Mouse (Mus musculus) hindbrain, embryonic 16.5 days (tissue): Measurements from ENCODE around the gene Nup214. TPM values are rescaled to one million over a fixed set of nuclear protein-coding genes. Genes with fewer than 3 reads are reported as not detected.
A peak's percentile ranks its signal among the peaks of the same experiment; 100 is the strongest.

Experiments
- ATAC-seq: fragments of 200-750 bp; cut with Nextera tagmentation; 2 replicates; pipeline ENCODE4 v1.8.0; 2017; ENCODE audit warnings: moderate TSS enrichment, moderate library complexity
- H3K27ac ChIP-seq: fragments of 300-500 bp; sonication (generic); 2 replicates; pipeline ENCODE4 v1.5.1; 2014; ENCODE audit warnings: low read depth, mild to moderate bottlenecking, control low read depth, low read length, moderate library complexity
- H3K27me3 ChIP-seq: fragments of 300-500 bp; sonication (generic); replicated peaks from 2 replicates; pipeline ENCODE4 v1.6.1; 2014; ENCODE audit warnings: low read length; ENCODE audit not compliant: control insufficient read depth, insufficient read depth
- H3K36me3 ChIP-seq: fragments of 300-500 bp; sonication (generic); 2 replicates; pipeline ENCODE4 v1.6.1; 2014; ENCODE audit warnings: mild to moderate bottlenecking, low read length, moderate library complexity, mixed read lengths; ENCODE audit not compliant: control insufficient read depth, insufficient read depth
- H3K4me1 ChIP-seq: fragments of 300-500 bp; sonication (generic); 2 replicates; pipeline ENCODE4 v1.6.1; 2014; ENCODE audit warnings: low read depth, low read length; ENCODE audit not compliant: control insufficient read depth, insufficient read depth
- H3K4me2 ChIP-seq: fragments of 300-500 bp; sonication (generic); 2 replicates; pipeline ENCODE4 v1.6.1; 2014; ENCODE audit warnings: mild to moderate bottlenecking, low read length, control low read depth, moderate library complexity
- H3K4me3 ChIP-seq: fragments of 300-500 bp; sonication (generic); 2 replicates; pipeline ENCODE4 v1.5.1; 2014; ENCODE audit warnings: mild to moderate bottlenecking, low read length, control low read depth, moderate library complexity
- H3K9ac ChIP-seq: fragments of 300-500 bp; sonication (generic); 2 replicates; pipeline ENCODE4 v1.6.1; 2014; ENCODE audit warnings: low read depth, mild to moderate bottlenecking, control low read depth, low read length, moderate library complexity
- H3K9me3 ChIP-seq: fragments of 300-500 bp; sonication (generic); 2 replicates; pipeline ENCODE4 v1.6.1; 2014; ENCODE audit warnings: mild to moderate bottlenecking, low read length, moderate library complexity; ENCODE audit not compliant: control insufficient read depth
- WGBS: fragments of 180-500 bp; shearing (Covaris S2); extraction: QIAGEN DNeasy Blood & Tissue Kit; methylation state at CpG from one replicate; pipeline ENCODE4 v1.1.7; 2014; 5-methylcytosine and 5-hydroxymethylcytosine counted together
- polyA plus RNA-seq: library from polyadenylated mRNA; unstranded; fragments of >200 nt; fragmentation: Nextera tagmentation; extraction: Ambion mirVana; gene quantifications from 2 replicates; pipeline ENCODE4 v1.2.1, GENCODE M21; 2015

Nup214 gene
- polyA plus RNA-seq, 1 experiment from 2014 or later: 54.7 TPM

DNA sequence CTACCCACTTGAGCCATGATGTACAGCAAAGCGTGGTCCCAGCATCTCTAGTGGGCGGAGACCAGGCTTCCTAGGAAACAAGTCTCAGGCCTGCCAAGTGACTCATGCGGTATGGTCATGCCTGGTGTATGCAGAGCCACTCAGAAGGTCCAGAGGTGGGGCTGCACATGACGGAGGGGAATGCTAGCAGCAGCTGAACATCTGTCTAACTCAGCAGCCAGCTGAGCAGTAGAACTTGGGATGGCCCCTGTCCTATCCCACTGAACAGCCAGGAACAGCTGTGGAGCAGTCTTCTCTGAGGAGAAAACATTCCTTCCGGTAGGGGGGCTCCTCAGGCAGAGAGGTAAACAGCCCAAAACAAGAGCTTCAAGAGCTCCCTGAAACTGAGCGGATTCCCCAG is 25.8 kb upstream of the Nup214 start:
- no peaks in the 10 kb centered on the region for H3K9me3 ChIP-seq
- no peak overlapping the region for H3K9ac ChIP-seq
- no peaks in the 10 kb centered on the region for H3K27me3 ChIP-seq
- H3K4me1 ChIP-seq: peaks cover 14% of the 10 kb centered on the region
- H3K4me2 ChIP-seq: no peak overlapping the region
- H3K27ac ChIP-seq: no peak overlapping the region
- H3K36me3 ChIP-seq: no peaks in the 10 kb centered on the region
- no peak for ATAC-seq
- 75% methylated on average over 6 of the region's 6 CpGs for WGBS
- no peak overlapping the region for H3K4me3 ChIP-seq

DNA sequence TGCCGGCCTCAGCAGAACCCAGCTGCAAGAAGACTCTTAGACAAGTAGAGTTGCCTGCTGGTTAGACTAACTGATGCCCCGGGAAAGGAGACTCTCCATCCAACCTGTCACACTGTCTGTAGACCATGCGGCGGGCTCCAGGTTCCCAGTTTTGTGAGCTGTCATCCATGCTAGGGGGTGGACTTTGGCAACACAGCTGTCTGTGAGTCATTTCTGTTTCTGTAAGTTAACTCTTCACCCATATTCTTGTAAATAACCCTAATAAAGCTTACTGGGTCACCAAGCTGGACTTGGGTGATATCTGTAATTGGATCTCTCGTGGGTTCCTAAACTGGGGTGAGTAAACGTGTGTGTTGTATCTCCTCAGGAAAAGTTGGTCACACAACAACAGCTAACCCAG is 25.4 kb upstream of the Nup214 start:
- Histone ChIP-seq H3K4me2 (no peak overlapping the region), H3K27ac (no peak overlapping the region), H3K27me3 (no peaks in the 10 kb centered on the region), H3K4me3 (no peak overlapping the region), H3K9me3 (no peaks in the 10 kb centered on the region), H3K36me3 (no peaks in the 10 kb centered on the region), H3K9ac (no peak overlapping the region), H3K4me1 (peaks cover 14% of the 10 kb centered on the region)
- 78% methylated on average over 6 of the region's 6 CpGs for WGBS
- no peak for ATAC-seq

DNA sequence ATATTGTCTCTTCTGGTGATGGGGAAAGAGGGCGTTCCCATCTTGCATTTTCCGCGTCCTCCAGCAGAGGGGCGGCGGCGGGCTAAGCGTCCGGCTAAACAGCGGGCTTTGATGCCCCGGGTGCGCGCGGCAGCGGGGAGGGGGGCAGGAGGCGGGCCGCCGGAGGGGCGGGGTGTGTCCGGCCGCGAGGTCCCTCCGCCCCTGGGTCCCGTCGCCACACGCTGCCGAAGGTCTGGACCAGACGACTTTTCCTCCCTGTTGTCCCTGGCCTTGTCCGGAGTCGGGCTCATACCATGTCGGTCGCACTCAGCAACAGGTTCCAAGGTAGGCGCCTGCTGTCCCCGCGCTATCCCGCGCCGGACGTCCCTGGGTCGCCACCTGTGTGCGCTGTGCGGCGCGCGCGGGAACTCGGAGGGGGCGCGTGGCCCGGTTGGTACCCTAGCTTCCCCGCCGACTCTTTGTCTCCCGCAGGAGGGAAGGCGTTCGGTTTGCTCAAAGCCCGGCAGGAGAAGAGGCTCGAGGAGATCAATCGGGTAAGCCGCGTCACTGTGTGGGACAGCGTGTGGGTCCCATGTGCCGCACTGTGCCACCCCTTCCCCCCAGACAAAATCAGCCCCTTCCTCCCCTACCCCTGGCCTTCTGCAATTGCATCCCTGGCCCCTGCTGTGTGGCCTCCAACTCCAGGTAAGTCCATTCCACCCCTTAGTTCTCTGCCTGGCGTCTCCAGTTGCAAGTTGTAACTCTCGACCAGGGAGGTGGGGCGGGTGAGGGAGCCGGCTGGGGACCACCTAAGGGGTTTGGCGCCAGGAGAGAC is 24.0 kb upstream of the Nup214 start, which contains the start of gene Aif1l:
TSS of gene Aif1l (plus strand) at position 82 of the 814 bp plus-strand sequence.
- H3K4me2 ChIP-seq: peak within 1 kb of the TSS; percentile 99
- peaks cover 14% of the 10 kb centered on the region for H3K4me1 ChIP-seq
- H3K9me3 ChIP-seq: no peaks in the 10 kb centered on the region
- H3K9ac ChIP-seq: peak within 1 kb of the TSS; percentile 80
- no peaks in the 10 kb centered on the region for H3K27me3 ChIP-seq
- peak; percentile 75 for ATAC-seq
- WGBS: under 1% methylated on average over 58 of the region's 66 CpGs
- H3K36me3 ChIP-seq: no peaks in the 10 kb centered on the region
- H3K4me3 ChIP-seq: peak within 1 kb of the TSS; percentile 77
- no peak within 1 kb of the TSS for H3K27ac ChIP-seq

DNA sequence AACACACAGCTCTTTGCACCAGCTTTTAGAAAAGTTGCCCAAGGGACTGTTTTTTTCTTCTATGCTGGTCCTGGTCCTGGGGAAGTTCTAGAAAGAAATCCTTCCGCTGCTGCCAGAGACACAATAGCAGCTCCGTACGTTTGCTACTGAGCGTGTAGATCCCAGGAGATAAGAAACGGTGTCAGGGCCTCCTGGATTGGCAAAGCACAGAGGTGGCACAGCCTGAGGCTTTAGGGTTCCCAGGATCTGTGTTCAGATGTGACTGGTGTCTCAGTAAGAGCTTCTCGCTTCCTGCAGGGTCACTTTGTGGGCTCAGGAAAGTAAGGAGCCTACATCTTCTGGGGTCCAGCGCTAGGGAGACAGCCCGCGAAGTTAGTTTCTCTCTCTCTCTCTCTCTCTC is 23.3 kb upstream of the Nup214 start:
- Histone ChIP-seq H3K4me3 (peak overlapping the region; percentile 77), H3K9me3 (no peaks in the 10 kb centered on the region), H3K27me3 (no peaks in the 10 kb centered on the region), H3K4me1 (peaks cover 14% of the 10 kb centered on the region), H3K36me3 (no peaks in the 10 kb centered on the region), H3K27ac (no peak overlapping the region), H3K9ac (peak overlapping the region; percentile 80), H3K4me2 (peak overlapping the region; percentile 99)
- 26% methylated on average over 9 of the region's 9 CpGs for WGBS
- no peak for ATAC-seq

DNA sequence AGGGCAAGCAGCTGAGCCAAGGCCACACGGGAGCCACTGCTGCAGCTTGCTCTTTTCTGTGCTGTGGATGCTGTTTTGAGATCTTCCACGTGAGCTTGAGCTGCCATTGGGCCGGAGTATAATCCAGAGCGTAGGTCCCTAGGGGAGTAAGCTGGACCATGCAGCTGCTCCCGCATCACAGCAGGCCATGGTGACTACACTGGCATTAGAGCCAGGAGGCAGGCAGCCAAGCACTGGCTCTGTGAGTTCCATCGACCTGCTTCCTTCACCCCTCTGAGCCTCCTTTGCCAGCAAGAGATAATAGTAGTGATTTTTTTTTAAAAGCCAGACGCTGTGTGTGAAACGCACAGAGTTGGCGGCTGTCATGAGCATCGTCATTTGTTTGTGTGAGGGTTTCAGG is 22.0 kb upstream of the Nup214 start:
- peak; percentile 26 for ATAC-seq
- peaks cover 14% of the 10 kb centered on the region for H3K4me1 ChIP-seq
- H3K27ac ChIP-seq: no peak overlapping the region
- no peak overlapping the region for H3K9ac ChIP-seq
- H3K27me3 ChIP-seq: no peaks in the 10 kb centered on the region
- 63% methylated on average over 10 of the region's 10 CpGs for WGBS
- H3K9me3 ChIP-seq: no peaks in the 10 kb centered on the region
- no peak overlapping the region for H3K4me3 ChIP-seq
- H3K4me2 ChIP-seq: no peak overlapping the region
- no peaks in the 10 kb centered on the region for H3K36me3 ChIP-seq

DNA sequence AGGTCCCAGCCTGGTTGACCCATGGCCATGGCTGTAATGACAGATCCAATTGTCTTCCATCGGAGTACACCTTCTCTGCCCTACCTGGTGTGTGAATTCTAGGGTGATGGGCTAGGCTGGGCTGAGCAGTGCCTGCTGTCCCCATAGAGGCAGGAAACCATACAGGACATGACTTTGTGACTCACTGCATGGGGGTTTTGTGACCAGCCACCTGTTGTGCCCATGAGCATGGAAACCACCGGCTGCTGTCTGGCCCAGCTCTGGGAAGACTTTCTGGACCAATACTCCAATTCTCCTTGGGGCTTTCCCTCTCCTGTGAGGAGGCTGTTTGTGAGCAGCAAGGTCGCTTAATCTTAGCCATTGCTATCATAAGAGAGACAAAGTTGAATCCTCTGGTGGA is 21.5 kb upstream of the Nup214 start:
- H3K4me2 ChIP-seq: no peak overlapping the region
- no peaks in the 10 kb centered on the region for H3K36me3 ChIP-seq
- no peaks in the 10 kb centered on the region for H3K27me3 ChIP-seq
- H3K27ac ChIP-seq: no peak overlapping the region
- no peak for ATAC-seq
- WGBS: 79% methylated on average over 3 of the region's 3 CpGs
- H3K9ac ChIP-seq: no peak overlapping the region
- no peak overlapping the region for H3K4me3 ChIP-seq
- H3K4me1 ChIP-seq: peaks cover 14% of the 10 kb centered on the region
- H3K9me3 ChIP-seq: no peaks in the 10 kb centered on the region

DNA sequence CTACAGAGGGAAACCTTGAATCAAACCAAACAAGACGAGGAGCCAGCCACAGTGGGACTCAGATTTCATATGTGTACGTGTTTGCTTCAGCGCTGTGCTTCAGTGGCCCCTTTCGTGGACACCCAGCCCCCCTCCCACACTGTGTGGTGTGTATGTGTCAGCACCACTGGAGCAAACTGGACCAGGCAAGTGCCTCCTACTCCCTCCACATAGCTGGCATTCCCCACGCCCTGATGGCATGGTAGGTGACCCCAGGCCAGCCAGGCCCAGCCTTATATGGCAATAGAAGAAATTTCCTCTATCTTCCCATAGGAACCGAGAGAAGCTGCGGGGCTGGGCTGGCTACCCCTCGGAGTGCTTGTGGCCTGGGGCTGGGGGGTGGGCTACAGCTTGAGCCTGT is 20.5 kb upstream of the Nup214 start:
- no peaks in the 10 kb centered on the region for H3K9me3 ChIP-seq
- peaks cover 14% of the 10 kb centered on the region for H3K4me1 ChIP-seq
- ATAC-seq: no peak
- H3K36me3 ChIP-seq: no peaks in the 10 kb centered on the region
- no peak overlapping the region for H3K4me2 ChIP-seq
- no peak overlapping the region for H3K4me3 ChIP-seq
- H3K27ac ChIP-seq: no peak overlapping the region
- H3K27me3 ChIP-seq: no peaks in the 10 kb centered on the region
- WGBS: 86% methylated on average over 8 of the region's 8 CpGs
- no peak overlapping the region for H3K9ac ChIP-seq

DNA sequence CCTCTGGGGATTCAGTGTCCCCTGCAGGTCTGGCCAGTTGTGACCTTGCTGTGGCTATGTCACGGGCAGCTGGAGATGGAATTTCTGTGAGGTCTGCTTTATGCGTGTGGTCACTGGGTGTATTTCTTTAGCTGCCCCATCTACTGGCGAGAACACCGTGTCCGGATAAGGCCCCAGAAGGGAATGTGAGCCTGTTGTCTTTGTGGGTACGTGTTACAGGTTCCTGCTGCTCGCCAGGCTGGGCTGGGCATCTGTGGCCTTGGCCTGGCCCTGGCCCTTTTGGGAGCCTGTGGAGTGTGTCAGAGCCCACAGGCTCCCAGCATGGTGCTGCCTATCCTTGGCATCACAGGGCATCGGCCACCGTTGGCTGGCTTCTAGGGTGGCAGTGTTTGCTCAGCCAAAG is 19.5 kb upstream of the Nup214 start:
- Histone ChIP-seq H3K4me2 (no peak overlapping the region), H3K9ac (no peak overlapping the region), H3K4me3 (no peak overlapping the region), H3K4me1 (peaks cover 14% of the 10 kb centered on the region), H3K27me3 (no peaks in the 10 kb centered on the region), H3K36me3 (no peaks in the 10 kb centered on the region), H3K27ac (no peak overlapping the region), H3K9me3 (no peaks in the 10 kb centered on the region)
- WGBS: 85% methylated on average over 9 of the region's 9 CpGs
- ATAC-seq: no peak

DNA sequence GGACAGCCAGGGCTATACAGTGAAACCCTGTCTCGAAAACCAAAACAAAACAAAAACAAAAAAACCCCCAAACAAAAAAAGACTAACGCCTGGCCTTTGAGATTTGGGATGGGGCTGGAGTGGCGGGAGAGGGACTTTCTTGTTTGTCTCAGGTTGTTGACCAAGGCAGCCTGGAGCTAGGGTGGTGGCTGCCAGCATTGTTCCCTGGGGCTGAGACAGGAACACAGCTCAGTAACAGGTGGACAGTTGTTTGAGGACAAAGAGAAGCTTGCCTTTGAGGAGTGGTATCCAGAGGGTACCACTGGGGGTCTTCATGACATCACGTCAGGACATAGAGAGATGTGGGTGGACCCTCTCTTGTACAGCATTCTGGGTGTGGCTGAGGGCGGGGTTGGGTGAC is 18.6 kb upstream of the Nup214 start:
- Histone ChIP-seq H3K36me3 (no peaks in the 10 kb centered on the region), H3K9me3 (no peaks in the 10 kb centered on the region), H3K27me3 (no peaks in the 10 kb centered on the region), H3K4me2 (no peak overlapping the region), H3K4me3 (no peak overlapping the region), H3K27ac (no peak overlapping the region), H3K4me1 (peaks cover 11% of the 10 kb centered on the region), H3K9ac (no peak overlapping the region)
- ATAC-seq: no peak
- 88% methylated on average over 5 of the region's 5 CpGs for WGBS
